Mouse (Mus musculus) embryo, embryonic 10 days (tissue): Measurements from ENCODE around the gene Bcl2l14.

Experiments used
- DNase-seq: peaks from one replicate; pipeline ENCODE4 v3.0.0-alpha.2; 2015; ENCODE audit warnings: low spot score

Bcl2l14 gene

DNA sequence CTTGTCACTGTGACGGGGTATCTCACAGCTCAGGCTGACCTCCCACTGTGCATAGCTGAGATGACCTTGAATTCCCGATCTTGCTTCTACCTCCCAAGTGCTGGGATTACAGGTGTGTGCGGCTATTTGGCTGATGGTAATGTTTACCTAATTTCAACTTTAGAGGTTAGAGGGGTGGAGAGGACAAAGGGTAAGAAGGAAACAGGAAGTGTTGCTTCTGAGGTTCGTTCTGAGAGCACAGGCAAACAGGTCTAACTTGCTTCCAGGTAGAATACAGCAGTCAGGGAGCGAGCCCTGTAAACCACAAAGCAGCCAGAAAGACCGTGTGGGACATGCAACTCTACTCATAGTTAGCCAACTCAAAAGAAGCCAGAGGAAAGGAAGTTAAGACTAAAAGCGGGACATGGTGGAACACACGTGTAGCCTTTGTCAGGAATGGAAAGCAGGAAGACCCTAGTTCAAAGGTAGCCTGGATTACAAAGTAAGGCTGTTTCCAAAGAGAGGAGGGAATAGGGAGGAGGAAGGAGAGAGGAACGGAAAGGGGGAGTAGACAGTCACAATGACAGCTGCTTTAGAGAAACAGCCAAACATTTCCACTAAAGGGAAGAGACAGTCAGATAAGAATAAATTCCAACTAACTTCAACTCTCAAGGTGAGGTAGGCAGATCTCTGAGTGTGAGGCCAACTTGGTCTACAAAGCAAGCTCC lies 47.2 kb downstream of the Bcl2l14 start:
- no peak for DNase-seq

DNA sequence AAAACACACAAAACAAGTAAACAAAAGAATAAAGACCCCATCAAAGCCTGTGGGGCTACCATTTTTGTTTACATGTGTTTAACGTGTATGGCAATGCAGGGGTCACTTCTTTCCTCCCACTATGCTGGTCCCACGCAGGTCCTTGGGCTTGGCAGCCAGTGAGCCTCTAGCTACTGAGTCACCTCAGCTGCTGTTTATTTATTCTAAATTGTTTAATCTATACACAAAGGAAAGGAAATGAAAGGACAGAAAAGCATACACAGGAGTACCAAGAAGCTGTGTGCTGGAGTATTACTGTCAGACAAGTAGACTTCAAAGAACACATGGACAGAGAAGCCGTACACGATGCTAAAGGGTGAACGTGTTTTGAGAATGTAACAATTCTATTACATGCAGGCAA lies 47.8 kb downstream of the Bcl2l14 start:
- no peak for DNase-seq

DNA sequence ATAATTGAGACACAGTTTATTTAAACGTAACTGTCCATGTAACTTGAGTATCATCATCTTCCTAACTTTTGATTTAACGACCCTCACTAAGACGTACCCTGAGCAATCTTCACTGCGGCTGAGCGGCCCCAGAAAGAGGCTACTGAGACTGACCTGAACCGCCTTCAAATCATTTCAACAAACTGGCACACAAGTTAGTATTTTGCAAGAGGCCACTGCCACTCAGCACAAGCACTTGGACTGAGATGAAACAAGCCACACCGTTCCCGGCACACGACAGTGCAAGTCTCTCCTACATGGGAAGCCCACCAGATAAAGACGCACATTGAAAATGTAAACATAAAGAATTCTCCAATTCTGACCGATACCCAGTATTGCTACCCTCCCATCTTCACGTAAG lies 52.3 kb downstream of the Bcl2l14 start:
- DNase-seq, result no peak

DNA sequence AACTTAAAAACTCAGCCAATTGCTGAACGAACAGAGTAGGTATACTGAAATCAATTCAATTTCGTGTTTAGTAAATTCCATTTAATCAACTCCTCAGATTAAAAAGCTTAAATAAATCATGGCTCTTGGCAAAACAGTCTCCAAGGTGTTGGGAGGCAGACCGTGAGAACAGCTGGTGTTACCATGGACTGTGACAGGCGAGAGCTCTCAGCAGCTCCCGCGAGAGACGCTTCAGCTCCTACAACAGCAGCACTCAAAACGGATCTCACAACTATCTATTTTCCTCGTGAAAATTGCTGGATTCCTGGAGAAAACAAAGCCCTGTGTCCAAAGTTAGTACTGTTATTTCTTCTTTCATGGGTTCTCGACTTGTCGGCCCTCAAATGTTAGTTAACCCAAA lies 53.8 kb downstream of the Bcl2l14 start:
- DNase-seq, result no peak

DNA sequence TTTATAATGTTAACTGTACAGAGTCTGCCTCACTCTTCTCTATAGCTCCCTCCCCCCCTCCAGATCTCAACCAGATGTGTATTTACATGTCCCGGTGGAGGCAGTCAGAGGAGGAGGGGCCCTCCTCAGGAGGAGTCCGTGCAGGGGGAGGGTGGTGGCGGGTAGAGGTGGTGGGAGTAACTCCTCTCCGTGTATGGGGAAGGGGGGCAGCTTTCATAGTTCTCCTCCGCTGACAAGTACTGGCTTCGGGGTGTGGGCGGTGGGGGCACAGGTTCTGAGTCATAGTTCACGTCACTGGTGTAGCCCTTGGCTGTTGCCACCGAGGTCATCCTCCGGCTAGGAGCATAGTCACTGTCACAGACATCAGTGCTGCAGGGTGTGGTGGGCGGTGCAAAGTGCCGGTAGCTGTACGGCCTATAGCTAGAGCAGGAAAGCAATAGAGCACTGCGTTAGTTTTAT lies 54.6 kb downstream of the Bcl2l14 start:
- DNase-seq, result no peak

DNA sequence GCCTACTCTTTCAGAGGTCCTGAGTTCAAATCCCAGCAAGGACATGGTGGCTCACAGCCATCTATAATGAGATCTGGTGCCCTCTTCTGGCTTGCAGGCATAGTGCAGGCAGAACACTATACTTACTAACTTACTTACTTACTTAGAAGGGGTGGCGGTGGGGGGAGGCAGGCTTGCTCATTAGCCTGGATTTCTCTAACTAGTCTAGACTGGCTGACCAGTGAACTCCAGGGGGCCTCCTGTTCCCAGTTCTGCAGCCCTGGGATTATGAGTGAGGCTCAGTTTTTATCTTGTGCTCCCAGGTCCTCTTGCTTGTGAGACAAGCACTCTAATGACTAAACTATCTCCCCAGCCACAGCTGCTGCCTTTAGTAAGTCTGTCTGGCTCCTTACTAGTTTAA lies 58.0 kb downstream of the Bcl2l14 start:
- DNase-seq, result peak; percentile 47

DNA sequence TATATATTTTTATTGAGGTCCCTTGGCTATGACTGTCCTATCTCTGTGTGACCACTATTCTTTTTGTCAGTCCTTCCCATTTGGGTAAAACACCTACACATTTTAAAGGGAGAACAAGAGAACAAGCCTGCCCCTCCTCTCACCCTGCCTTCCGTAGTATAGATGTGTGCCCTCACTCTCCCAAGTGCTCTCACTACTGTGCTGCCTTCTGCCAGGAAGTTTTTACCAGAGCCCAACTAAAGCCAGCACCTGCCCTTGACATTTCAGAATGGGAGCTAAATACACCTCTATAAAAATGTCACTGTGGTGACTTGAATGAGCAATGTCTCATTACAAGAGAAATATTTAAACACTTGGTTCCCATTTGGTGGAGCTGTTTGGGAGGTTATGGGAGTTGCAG lies 62.3 kb downstream of the Bcl2l14 start:
- DNase-seq, result no peak

DNA sequence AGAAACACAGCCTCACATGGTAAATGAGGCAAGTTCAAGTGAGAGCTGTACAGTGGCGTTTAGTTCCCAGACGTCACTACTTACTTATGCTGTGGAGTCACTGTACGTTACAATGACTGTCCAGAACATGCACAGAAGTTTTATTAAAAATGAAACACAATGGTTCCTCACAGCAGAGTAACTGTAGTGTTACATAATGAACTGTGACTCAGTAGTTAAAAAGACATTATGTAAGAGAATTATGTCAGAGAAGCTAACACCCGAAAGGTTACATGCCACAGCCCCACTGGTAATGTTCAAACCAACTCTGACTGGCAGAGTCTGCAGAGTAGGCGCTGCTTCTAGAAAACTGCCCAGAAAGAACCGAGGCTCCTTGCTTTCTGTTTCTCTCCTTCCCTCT lies 65.1 kb downstream of the Bcl2l14 start:
- no peak for DNase-seq

DNA sequence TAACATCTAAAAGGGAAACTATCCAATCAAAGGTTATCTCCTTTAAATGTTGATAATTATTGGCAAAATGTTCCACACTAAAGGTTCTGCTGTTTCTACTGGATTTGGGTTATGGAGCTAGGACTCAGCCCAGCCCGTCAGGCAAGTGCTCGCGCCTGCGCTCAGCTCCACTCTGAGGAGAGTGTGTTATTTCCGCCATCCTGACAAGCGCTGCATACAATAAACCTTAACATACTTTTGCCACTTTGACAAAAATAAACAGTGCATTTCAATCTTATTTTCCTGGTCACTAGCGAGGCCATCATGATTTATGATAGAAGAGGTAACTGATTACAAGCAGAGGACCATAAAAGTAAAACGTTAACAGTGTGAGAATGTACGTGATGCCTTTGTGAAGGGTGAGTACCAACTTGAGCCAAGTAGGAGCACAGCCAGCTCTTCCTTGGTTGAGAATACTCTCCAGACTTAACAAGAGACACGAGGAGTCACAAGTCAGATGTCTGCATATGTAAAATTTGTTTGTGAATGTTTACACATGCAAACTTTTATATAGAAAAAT lies 70.6 kb downstream of the Bcl2l14 start:
- DNase-seq, result no peak

DNA sequence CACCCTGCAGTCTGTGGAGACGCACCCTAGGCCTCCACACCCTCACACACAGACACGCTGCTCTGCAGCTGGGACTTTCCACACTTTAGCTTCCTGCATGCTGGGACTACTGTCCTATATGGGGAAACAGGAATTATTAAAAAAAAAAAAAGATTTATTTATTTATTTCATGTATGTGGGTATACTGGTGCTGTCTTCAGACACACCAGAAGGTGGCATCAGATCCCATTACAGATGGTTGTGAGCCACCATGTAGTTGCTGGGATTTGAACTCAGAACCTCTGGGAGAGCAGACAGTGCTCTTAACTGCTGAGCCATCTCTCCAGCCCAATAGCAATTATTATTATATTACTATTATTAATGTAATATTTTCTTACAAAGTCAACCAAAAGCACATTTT lies 73.2 kb downstream of the Bcl2l14 start:
- no peak for DNase-seq

DNA sequence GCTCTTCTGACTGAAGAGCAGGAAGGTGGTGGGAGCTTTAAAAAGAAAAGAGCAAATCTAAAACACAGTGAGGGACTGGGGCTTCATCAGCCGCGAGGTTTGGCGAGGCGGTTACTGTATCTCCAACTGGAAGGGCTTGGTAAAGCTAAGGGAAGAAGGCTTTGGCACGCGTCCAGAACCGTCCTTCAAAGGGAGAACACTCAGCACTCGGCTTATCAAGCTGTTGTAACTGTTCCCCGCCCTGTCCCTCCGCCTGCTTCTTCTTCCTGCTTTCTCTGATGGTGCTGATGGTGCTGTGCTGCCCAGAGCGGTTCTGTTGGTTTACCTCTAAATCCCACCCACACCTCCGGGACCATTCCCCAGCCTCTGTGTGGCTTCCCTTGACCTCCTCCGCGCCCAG lies 74.7 kb downstream of the Bcl2l14 start:
- peak; percentile 12 for DNase-seq

DNA sequence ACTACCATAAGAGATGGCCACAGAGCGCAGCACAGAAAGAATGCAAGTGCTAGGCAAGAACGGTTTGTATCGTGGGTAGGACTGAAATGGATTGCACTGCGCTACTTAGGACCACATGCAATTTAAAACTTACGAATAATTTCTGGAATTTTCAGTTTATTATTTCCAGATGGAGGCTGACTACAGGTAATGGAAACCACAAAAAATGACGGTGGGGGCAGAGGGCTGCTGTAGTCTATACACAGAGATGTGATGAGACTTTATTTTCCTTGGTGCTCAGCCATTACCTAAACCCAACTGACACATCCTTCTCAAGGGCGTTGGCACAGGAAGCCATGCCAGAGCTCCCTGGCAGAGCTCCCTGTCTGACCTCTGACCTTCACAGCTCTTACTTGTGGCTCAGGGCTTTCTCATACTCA lies 77.0 kb downstream of the Bcl2l14 start:
- DNase-seq, result no peak

DNA sequence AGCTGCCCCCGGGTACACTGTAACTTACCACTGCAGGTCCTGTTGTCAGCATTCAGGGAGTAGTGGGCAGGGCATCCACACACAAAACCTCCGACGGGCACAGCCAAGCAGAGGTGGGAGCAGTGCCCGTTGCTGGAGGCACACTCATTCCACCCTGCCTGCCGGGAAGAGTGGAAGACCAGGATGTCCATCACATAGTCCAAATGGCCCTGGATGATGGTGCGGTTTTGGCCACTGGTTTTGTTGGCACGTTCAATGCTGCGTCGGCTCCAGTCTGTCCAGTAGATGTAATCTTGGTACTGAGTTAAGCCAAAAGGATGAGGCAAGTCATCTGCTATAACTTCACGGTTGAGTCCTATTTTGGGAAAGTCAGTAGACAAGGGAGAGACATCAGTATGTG lies 83.4 kb downstream of the Bcl2l14 start:
- DNase-seq, result no peak

DNA sequence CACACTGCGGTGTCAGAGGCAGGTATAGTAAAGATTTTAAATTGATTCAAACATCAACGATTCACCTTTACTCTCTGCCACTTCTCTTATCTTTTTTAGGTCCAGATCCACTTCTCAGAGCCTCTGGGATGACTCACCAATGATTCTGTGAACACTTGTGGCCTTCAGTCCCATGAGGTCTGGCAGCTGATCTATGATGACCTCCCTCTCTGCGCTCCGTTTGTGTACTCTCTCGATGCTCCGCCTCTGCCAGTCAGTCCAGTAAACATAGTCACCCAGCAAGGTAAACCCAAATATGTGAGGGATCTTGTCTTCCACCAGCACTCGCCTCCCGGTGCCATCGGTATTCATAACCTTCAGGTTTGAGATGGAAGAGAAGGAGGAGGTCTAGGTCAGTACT lies 90.2 kb downstream of the Bcl2l14 start:
- DNase-seq, result no peak
